Mouse (Mus musculus): Measurements from ENCODE around the gene Cbx2. TPM values are rescaled to one million over a fixed set of nuclear protein-coding genes. Genes with fewer than 3 reads are reported as not detected.

The Cbx2 gene
- polyA plus RNA-seq, 1 experiment: 2.1 TPM

DNA sequence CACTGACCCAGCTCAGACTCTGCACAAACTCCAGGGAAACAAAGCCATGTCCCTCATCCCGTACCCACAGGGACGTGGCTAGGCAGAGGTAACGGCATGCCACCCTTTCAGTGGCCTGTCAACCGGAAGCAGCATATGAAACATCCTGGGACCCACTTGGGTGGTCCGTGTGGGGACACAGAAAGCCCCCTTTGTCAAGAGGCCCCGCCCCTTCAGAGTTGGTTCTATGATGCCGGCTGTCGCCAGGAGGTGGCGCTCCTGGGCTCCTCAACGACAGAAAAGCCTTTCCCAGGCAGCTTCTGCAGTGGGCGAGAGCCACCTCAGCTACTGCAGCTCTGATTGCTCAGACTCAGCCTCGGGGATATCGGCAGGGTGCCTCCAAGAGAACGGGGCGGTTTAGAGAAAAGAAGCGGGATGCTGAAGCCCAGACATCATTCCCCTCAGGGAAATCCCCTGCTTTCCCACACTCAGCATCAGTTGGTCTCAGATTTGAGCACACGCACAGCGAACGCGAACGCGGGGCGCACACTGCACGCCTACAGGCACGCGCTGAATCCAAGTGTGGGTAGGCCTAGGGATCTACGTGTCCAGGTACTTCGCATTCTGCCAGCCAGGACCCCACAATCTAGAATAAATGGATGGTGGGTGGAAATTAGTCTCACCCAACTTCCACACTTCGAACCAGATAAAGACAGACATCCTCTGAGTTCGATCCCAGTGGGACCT, 24.1 kb upstream of the Cbx2 start:
- Histone ChIP-seq H3K27me3 (ENCODE audit: control insufficient read depth, insufficient read depth, low read length) (no peaks in the 10 kb centered on the region; the same call in 1 of the 2 replicates), H3K36me3 (ENCODE audit: control insufficient read depth, insufficient read depth, low read length) (no peaks in the 10 kb centered on the region), H3K4me1 (ENCODE audit: control insufficient read depth, insufficient read depth, insufficient read length) (no peaks in the 10 kb centered on the region), H3K27ac (ENCODE audit: insufficient read depth, low read length) (no peak overlapping the region), H3K4me3 (ENCODE audit: extremely low read depth, insufficient read depth, insufficient read length) (no peak overlapping the region)
- DNase-seq (ENCODE audit: low read depth in 1 of 2, low spot score in 2 of 2): peak in 1 of 2 experiments; percentile 64
- 20% methylated on average over 30 of the region's 30 CpGs for WGBS
- TF ChIP-seq CTCF (IDR thresholded peaks at IDR 0.05; ENCODE audit: extremely low read depth, insufficient read depth, insufficient read length, insufficient replicate concordance) (peak; percentile 86), POLR2A (IDR thresholded peaks at IDR 0.05; ENCODE audit: low read depth, low read length) (no peak)

DNA sequence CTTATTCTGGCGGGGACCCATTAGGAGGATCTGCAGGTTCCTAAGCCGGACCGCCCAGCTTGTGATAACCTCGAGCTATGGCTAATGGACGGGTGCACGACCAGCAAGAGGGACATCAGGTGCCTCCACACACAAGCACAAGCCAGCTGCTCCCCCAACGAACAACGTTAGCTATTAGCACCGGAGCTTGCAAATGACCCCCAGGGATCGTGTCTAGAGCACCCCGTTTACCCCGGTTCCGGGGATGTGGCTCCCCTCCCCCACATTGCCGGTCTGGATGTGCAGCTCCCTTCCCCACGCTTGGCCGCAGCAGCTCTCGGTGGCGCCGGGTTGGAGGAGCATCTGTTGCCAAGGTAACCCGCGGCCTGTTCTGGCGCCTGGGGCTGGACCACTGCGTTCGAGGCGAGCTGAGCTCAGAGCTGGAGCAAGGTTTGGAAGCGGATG, 23.4 kb upstream of the Cbx2 start:
- no peak for TF ChIP-seq CTCF (IDR thresholded peaks at IDR 0.05; ENCODE audit: extremely low read depth, insufficient read depth, insufficient read length, insufficient replicate concordance)
- no peak for TF ChIP-seq POLR2A (IDR thresholded peaks at IDR 0.05; ENCODE audit: low read depth, low read length)

DNA sequence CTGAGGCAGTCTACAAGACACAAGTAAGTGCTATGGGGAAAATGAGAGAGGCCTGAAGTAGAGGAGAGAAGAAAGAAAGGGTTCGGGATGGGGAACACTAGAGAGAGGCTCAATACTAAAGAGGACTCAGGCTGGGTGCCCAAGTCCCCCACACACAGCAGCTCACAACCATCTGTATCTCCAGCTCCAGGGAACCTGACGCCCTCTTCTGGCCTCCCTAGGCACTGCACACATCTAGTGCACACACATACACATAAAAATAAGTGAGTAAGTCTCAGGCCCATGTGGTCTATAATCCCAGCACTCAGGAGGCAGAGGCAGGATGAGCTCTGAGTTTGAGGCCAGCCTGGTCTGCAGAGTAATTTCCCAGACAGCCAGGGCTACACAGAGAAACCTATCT, 21.9 kb upstream of the Cbx2 start:
- TF ChIP-seq POLR2A (IDR thresholded peaks at IDR 0.05; ENCODE audit: low read depth, low read length) (no peak), CTCF (IDR thresholded peaks at IDR 0.05; ENCODE audit: extremely low read depth, insufficient read depth, insufficient read length, insufficient replicate concordance) (no peak)
- Histone ChIP-seq H3K27me3 (ENCODE audit: control insufficient read depth, insufficient read depth, low read length) (no peaks in the 10 kb centered on the region; the same call in 1 of the 2 replicates), H3K4me1 (ENCODE audit: control insufficient read depth, insufficient read depth, insufficient read length) (no peaks in the 10 kb centered on the region; the same call in 1 of the 2 replicates), H3K27ac (ENCODE audit: insufficient read depth, low read length) (no peak overlapping the region), H3K36me3 (ENCODE audit: control insufficient read depth, insufficient read depth, low read length) (no peaks in the 10 kb centered on the region), H3K4me3 (ENCODE audit: extremely low read depth, insufficient read depth, insufficient read length) (no peak overlapping the region)
- 71% methylated on average over 2 of the region's 2 CpGs for WGBS
- DNase-seq (ENCODE audit: low read depth in 1 of 2, low spot score in 2 of 2): no peak

More for the DNA sequence above, 23.4 kb upstream of the Cbx2 start:
- no peak for DNase-seq (ENCODE audit: low read depth in 1 of 2, low spot score in 2 of 2)
- Histone ChIP-seq H3K4me3 (ENCODE audit: extremely low read depth, insufficient read depth, insufficient read length) (no peak overlapping the region), H3K27ac (ENCODE audit: insufficient read depth, low read length) (no peak overlapping the region), H3K27me3 (ENCODE audit: control insufficient read depth, insufficient read depth, low read length) (no peaks in the 10 kb centered on the region; the same call in 1 of the 2 replicates), H3K4me1 (ENCODE audit: control insufficient read depth, insufficient read depth, insufficient read length) (no peaks in the 10 kb centered on the region), H3K36me3 (ENCODE audit: control insufficient read depth, insufficient read depth, low read length) (no peaks in the 10 kb centered on the region)
- 11% methylated on average over 26 of the region's 26 CpGs for WGBS

DNA sequence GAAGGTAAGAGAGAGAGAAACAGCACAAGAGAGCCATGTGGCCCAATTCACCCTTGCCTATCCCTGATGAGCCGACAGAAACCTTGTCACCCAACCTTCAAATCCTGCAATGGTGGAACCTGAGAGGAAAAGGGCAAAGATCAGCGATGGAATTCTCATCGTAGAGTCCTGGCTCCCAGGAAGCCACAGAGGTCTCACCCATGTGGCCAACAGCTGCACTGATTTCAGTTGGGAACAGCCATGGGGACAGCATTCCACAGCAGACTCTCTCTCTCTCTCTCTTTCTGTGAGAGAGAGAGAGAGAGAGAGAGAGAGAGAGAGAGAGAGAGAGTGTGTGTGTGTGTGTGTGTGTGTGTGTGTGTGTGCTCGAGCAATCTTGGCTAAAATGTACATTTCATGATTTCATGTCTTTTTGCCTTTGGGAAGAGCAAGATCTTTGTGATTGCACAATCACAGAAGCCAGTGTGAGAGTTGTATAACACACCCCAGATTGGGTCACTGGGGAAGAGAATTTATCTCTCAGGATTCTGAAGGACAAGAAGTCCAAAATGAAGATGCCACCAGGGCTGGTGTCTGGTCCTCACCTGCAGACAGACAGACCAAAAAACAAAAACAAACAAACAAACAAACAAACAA, 21.2 kb upstream of the Cbx2 start:
- H3K27ac ChIP-seq (ENCODE audit: insufficient read depth, low read length): no peak overlapping the region

DNA sequence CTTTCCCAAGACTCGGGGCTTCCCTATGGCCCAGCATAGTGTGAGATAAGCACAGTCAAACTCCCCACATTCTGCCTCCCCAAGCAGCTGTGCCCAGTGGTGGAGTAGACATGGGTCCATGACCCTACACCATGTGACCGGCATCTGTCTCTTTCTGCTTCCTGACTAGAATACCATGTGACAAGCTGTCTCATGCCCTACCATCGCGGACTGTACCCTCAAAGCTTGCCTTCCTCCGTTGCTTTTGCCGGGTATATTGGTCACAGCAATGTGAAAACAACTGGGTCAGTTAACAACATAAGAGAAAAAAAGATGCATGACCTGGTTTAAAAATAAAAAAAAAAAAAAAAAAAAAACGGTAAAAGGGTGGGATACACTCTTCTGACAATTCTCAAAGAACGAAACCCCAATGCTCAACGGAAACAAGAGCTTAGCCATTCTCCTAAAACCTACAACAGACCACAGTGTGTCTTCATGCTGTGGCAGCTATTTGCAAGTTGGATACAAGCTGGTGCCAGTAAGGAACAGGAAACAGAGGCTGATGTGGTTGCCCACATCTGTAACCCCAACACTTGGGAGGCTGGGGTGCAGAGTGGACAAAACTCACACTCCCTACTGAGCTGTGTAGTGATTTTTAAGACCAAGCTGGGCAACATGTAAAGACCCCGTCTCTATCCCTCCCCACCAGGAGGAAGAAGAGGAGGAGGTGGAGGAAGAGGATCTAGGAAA, 17.1 kb upstream of the Cbx2 start:
- no peak for DNase-seq (ENCODE audit: low read depth in 1 of 2, low spot score in 2 of 2)
- Histone ChIP-seq H3K36me3 (ENCODE audit: control insufficient read depth, insufficient read depth, low read length) (no peaks in the 10 kb centered on the region), H3K4me1 (ENCODE audit: control insufficient read depth, insufficient read depth, insufficient read length) (no peaks in the 10 kb centered on the region; the same call in 1 of the 2 replicates), H3K4me3 (ENCODE audit: extremely low read depth, insufficient read depth, insufficient read length) (no peak overlapping the region), H3K27me3 (ENCODE audit: control insufficient read depth, insufficient read depth, low read length) (no peaks in the 10 kb centered on the region), H3K27ac (ENCODE audit: insufficient read depth, low read length) (no peak overlapping the region)
- WGBS: 6% methylated on average over 10 of the region's 10 CpGs
- no peak for TF ChIP-seq POLR2A (IDR thresholded peaks at IDR 0.05; ENCODE audit: low read depth, low read length)
- TF ChIP-seq CTCF (IDR thresholded peaks at IDR 0.05; ENCODE audit: extremely low read depth, insufficient read depth, insufficient read length, insufficient replicate concordance): no peak

More for the DNA sequence above, 21.2 kb upstream of the Cbx2 start:
- Histone ChIP-seq H3K4me3 (ENCODE audit: extremely low read depth, insufficient read depth, insufficient read length) (no peak overlapping the region), H3K27me3 (ENCODE audit: control insufficient read depth, insufficient read depth, low read length) (no peaks in the 10 kb centered on the region; the same call in 1 of the 2 replicates), H3K36me3 (ENCODE audit: control insufficient read depth, insufficient read depth, low read length) (no peaks in the 10 kb centered on the region), H3K4me1 (ENCODE audit: control insufficient read depth, insufficient read depth, insufficient read length) (no peaks in the 10 kb centered on the region; the same call in 1 of the 2 replicates)
- 76% methylated on average over 4 of the region's 4 CpGs for WGBS
- no peak for TF ChIP-seq POLR2A (IDR thresholded peaks at IDR 0.05; ENCODE audit: low read depth, low read length)
- TF ChIP-seq CTCF (IDR thresholded peaks at IDR 0.05; ENCODE audit: extremely low read depth, insufficient read depth, insufficient read length, insufficient replicate concordance): no peak
- DNase-seq (ENCODE audit: low read depth in 1 of 2, low spot score in 2 of 2): no peak

DNA sequence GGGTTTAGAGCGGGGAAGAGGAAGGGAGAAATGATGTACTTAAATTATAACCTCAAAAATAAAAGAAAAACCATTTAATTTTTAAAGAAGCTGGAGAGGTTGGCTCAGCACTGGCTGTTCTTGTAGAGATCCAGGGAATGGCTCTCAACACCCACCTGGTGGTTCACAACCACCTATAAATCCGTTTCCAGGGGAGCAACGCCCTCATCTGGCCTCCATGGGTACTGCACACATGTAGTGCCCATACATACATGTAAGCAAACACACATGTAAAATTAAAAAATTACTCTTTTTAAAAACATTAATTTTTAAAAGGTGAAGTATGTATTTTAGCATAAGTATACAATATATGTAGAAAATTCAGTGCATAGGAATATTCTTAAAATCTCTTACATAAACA, 16.3 kb upstream of the Cbx2 start:
- TF ChIP-seq CTCF (IDR thresholded peaks at IDR 0.05; ENCODE audit: extremely low read depth, insufficient read depth, insufficient read length, insufficient replicate concordance): no peak
- TF ChIP-seq POLR2A (IDR thresholded peaks at IDR 0.05; ENCODE audit: low read depth, low read length): no peak
- no peak for DNase-seq (ENCODE audit: low read depth in 1 of 2, low spot score in 2 of 2)
- no peak overlapping the region for H3K27ac ChIP-seq (ENCODE audit: insufficient read depth, low read length)
- no peaks in the 10 kb centered on the region for H3K27me3 ChIP-seq (ENCODE audit: control insufficient read depth, insufficient read depth, low read length)
- 42% methylated on average over 3 of the region's 3 CpGs for WGBS
- H3K4me1 ChIP-seq (ENCODE audit: control insufficient read depth, insufficient read depth, insufficient read length): no peaks in the 10 kb centered on the region; the same call in 1 of the 2 replicates
- no peak overlapping the region for H3K4me3 ChIP-seq (ENCODE audit: extremely low read depth, insufficient read depth, insufficient read length)
- no peaks in the 10 kb centered on the region for H3K36me3 ChIP-seq (ENCODE audit: control insufficient read depth, insufficient read depth, low read length)
